Mouse (Mus musculus) monocyte, adult 2 months (primary cell): Measurements from ENCODE around the gene Il22ra2.

Experiments used
- DNase-seq, 2 experiments: peaks; one replicate each; pipeline ENCODE4 v3.0.0; 2022; ENCODE audit warnings: low spot score in 2 of 2, low read depth in 1 of 2

Gene Il22ra2

GRCm38 (mm10) chr10:19621408-19622048 lies at the start of gene Il22ra2:
Gene Il22ra2 (plus strand): TSS chr10:19621998.
- no peak for DNase-seq

- no peak for DNase-seq
These were observed 44.2 kb upstream of the Il22ra2 start for GRCm38 (mm10) chr10:19577571-19577970.

GRCm38 (mm10) chr10:19578001-19578400 lies 43.8 kb upstream of the Il22ra2 start:
- DNase-seq, result no peak

- no peak for DNase-seq
These were observed 43.3 kb upstream of the Il22ra2 start for GRCm38 (mm10) chr10:19578409-19578986.

- DNase-seq, result no peak
These were observed 41.1 kb upstream of the Il22ra2 start for GRCm38 (mm10) chr10:19580660-19581059.

- DNase-seq, result no peak
These were observed 39.8 kb upstream of the Il22ra2 start for GRCm38 (mm10) chr10:19581844-19582582.

- DNase-seq, result no peak
These were observed 38.9 kb upstream of the Il22ra2 start for GRCm38 (mm10) chr10:19582806-19583430.

- peak in 1 of 2 experiments; percentile 68 for DNase-seq
These were observed 37.7 kb upstream of the Il22ra2 start for GRCm38 (mm10) chr10:19584064-19584463.

- DNase-seq, result no peak
These were observed 37.0 kb upstream of the Il22ra2 start for GRCm38 (mm10) chr10:19584846-19585245.

GRCm38 (mm10) chr10:19585860-19586259 lies 35.9 kb upstream of the Il22ra2 start:
- DNase-seq, result no peak

GRCm38 (mm10) chr10:19587281-19587680 lies 34.5 kb upstream of the Il22ra2 start:
- DNase-seq, result no peak

GRCm38 (mm10) chr10:19589626-19590025 lies 32.2 kb upstream of the Il22ra2 start:
- DNase-seq, result no peak

GRCm38 (mm10) chr10:19591286-19591640 lies 30.5 kb upstream of the Il22ra2 start:
- no peak for DNase-seq

GRCm38 (mm10) chr10:19591641-19592441 lies 30.0 kb upstream of the Il22ra2 start, which contains the start of gene Ifngr1:
Gene Ifngr1 (plus strand): TSS chr10:19591949.
- peak; percentile 99 for DNase-seq

- no peak for DNase-seq
These were observed 29.2 kb upstream of the Il22ra2 start for GRCm38 (mm10) chr10:19592556-19592955.

GRCm38 (mm10) chr10:19593296-19593695 lies 28.5 kb upstream of the Il22ra2 start:
- DNase-seq, result no peak

- no peak for DNase-seq
These were observed 27.4 kb upstream of the Il22ra2 start for GRCm38 (mm10) chr10:19594201-19594905.

- no peak for DNase-seq
These were observed 24.9 kb upstream of the Il22ra2 start for GRCm38 (mm10) chr10:19596866-19597265.

GRCm38 (mm10) chr10:19598091-19598490 lies 23.7 kb upstream of the Il22ra2 start:
- DNase-seq, result no peak

GRCm38 (mm10) chr10:19599331-19600092 lies 22.3 kb upstream of the Il22ra2 start:
- DNase-seq, result no peak
